Mouse (Mus musculus) cerebellum, adult 8-10 months (tissue): Measurements from ENCODE around the gene Socs7.

Experiments
- DNase-seq: peaks from one replicate; pipeline ENCODE4 v3.0.0; 2022

Gene Socs7

GRCm38 (mm10) chr11:97345446-97345845 is 16.9 kb upstream of the Socs7 start:
- DNase-seq: no peak

GRCm38 (mm10) chr11:97346383-97346782 is 16.0 kb upstream of the Socs7 start:
- peak; percentile 51 for DNase-seq

GRCm38 (mm10) chr11:97347291-97347690 is 15.1 kb upstream of the Socs7 start:
- no peak for DNase-seq

GRCm38 (mm10) chr11:97350035-97350434 is 12.3 kb upstream of the Socs7 start:
- peak; percentile 65 for DNase-seq

GRCm38 (mm10) chr11:97352027-97352684 is 10.2 kb upstream of the Socs7 start, which contains the start of gene Gpr179:
TSS of gene Gpr179 (minus strand) at chr11:97352077.
- no peak for DNase-seq

- no peak for DNase-seq
Observed at GRCm38 (mm10) chr11:97352935-97353597, 9.3 kb upstream of the Socs7 start.

GRCm38 (mm10) chr11:97354646-97355045 is 7.7 kb upstream of the Socs7 start:
- DNase-seq: no peak

- no peak for DNase-seq
Observed at GRCm38 (mm10) chr11:97355247-97355646, 7.1 kb upstream of the Socs7 start.

GRCm38 (mm10) chr11:97357663-97358062 is 4.7 kb upstream of the Socs7 start:
- DNase-seq: peak; percentile 81

- DNase-seq: peak; percentile 51
Observed at GRCm38 (mm10) chr11:97362649-97362942, 245 bp downstream of the Socs7 start.

GRCm38 (mm10) chr11:97362943-97363643 is 742 bp downstream of the Socs7 start:
- no peak for DNase-seq

GRCm38 (mm10) chr11:97363644-97363995 is 1.3 kb downstream of the Socs7 start:
- DNase-seq: no peak

GRCm38 (mm10) chr11:97365556-97365955 is 3.2 kb downstream of the Socs7 start:
- no peak for DNase-seq

- peak; percentile 53 for DNase-seq
Observed at GRCm38 (mm10) chr11:97368501-97368900, 6.2 kb downstream of the Socs7 start.

GRCm38 (mm10) chr11:97370329-97371091 is 8.2 kb downstream of the Socs7 start:
- DNase-seq: peak; percentile 91

- peak; percentile 53 for DNase-seq
Observed at GRCm38 (mm10) chr11:97372159-97372864, 10.0 kb downstream of the Socs7 start.

- DNase-seq: no peak
Observed at GRCm38 (mm10) chr11:97373402-97373801, 11.1 kb downstream of the Socs7 start.

GRCm38 (mm10) chr11:97380036-97380435 is 17.7 kb downstream of the Socs7 start:
- DNase-seq: no peak

GRCm38 (mm10) chr11:97383017-97383416 is 20.7 kb downstream of the Socs7 start:
- no peak for DNase-seq

- DNase-seq: no peak
Observed at GRCm38 (mm10) chr11:97383764-97384163, 21.4 kb downstream of the Socs7 start.

- no peak for DNase-seq
Observed at GRCm38 (mm10) chr11:97387811-97388210, 25.5 kb downstream of the Socs7 start.

- DNase-seq: no peak
Observed at GRCm38 (mm10) chr11:97389127-97389526, 26.8 kb downstream of the Socs7 start.

GRCm38 (mm10) chr11:97393658-97394057 is 31.3 kb downstream of the Socs7 start:
- DNase-seq: no peak
